Mouse (Mus musculus): Measurements from ENCODE around the gene Thoc7. TPM values are rescaled to one million over a fixed set of nuclear protein-coding genes. Genes with fewer than 3 reads are reported as not detected.
"Not testable (repeated sequence)": the region's sequence is repeated elsewhere in the genome, so short reads cannot be mapped to it uniquely, and the experiment has no call there.

Gene Thoc7
- total and polyA plus RNA-seq, 3 experiments = 21.1 to 228 (median 115) TPM

GRCm38 (mm10) chr14:13967607-13968006 lies 6.0 kb upstream of the Thoc7 start:
- ATAC-seq (ENCODE audit: extremely low read depth, insufficient number of reproducible peaks, low FRiP score, poor library complexity, severe bottlenecking) = no peak

GRCm38 (mm10) chr14:13963527-13963926 lies 1.9 kb upstream of the Thoc7 start:
- Histone ChIP-seq H3K9me3 (replicated peaks) (no peaks in the 10 kb centered on the region), H3K36me3 (replicated peaks) (peaks cover 7% of the 10 kb centered on the region), H3K27me3 (ENCODE audit: insufficient read depth, low read length) (no peaks in the 10 kb centered on the region), H3K4me1 (ENCODE audit: insufficient read depth, low read depth, low read length) (peaks cover 15% of the 10 kb centered on the region), H3K4me3 (ENCODE audit: low read depth, low read length) (no peak overlapping the region)
- ATAC-seq (ENCODE audit: extremely low read depth, insufficient number of reproducible peaks, low FRiP score, poor library complexity, severe bottlenecking) = no peak
- TF ChIP-seq TAL1 (conservative IDR thresholded peaks at IDR 0.05; ENCODE audit: low read depth, low read length) = no peak
- no peak for TF ChIP-seq GATA2 (IDR thresholded peaks at IDR 0.05; ENCODE audit: borderline replicate concordance, low read depth, low read length)
- no peak for TF ChIP-seq GATA1 (IDR thresholded peaks at IDR 0.05; ENCODE audit: borderline replicate concordance, low read length)
- no peak for TF ChIP-seq CTCF (IDR thresholded peaks at IDR 0.05; ENCODE audit: low read depth, low read length)
- TF ChIP-seq POLR2AphosphoS5 (IDR thresholded peaks at IDR 0.05; ENCODE audit: insufficient replicate concordance, low read depth, low read length) = no peak
- no peak for DNase-seq (ENCODE audit: low spot score)

More at GRCm38 (mm10) chr14:13967607-13968006, 6.0 kb upstream of the Thoc7 start:
- Histone ChIP-seq H3K4me3 (ENCODE audit: low read depth, low read length) (no peak overlapping the region), H3K36me3 (replicated peaks) (peaks cover 2% of the 10 kb centered on the region), H3K27me3 (ENCODE audit: insufficient read depth, low read length) (no peaks in the 10 kb centered on the region), H3K4me1 (ENCODE audit: insufficient read depth, low read depth, low read length) (peaks cover 8% of the 10 kb centered on the region), H3K9me3 (replicated peaks) (no peaks in the 10 kb centered on the region)
- no peak for DNase-seq (ENCODE audit: low spot score)
- TF ChIP-seq GATA1 (IDR thresholded peaks at IDR 0.05; ENCODE audit: borderline replicate concordance, low read length) = no peak
- TF ChIP-seq GATA2 (IDR thresholded peaks at IDR 0.05; ENCODE audit: borderline replicate concordance, low read depth, low read length) = no peak

GRCm38 (mm10) chr14:13962476-13962875 lies 824 bp upstream of the Thoc7 start:
- ATAC-seq (ENCODE audit: extremely low read depth, insufficient number of reproducible peaks, low FRiP score, poor library complexity, severe bottlenecking) (no peak), DNase-seq (ENCODE audit: low spot score) (no peak)
- no peak for TF ChIP-seq POLR2AphosphoS5 (IDR thresholded peaks at IDR 0.05; ENCODE audit: insufficient replicate concordance, low read depth, low read length)
- TF ChIP-seq GATA2 (IDR thresholded peaks at IDR 0.05; ENCODE audit: borderline replicate concordance, low read depth, low read length) = no peak
- TF ChIP-seq CTCF (IDR thresholded peaks at IDR 0.05; ENCODE audit: low read depth, low read length) = no peak

GRCm38 (mm10) chr14:13960482-13961325 lies 948 bp downstream of the Thoc7 start:
- Histone ChIP-seq H3K4me1 (ENCODE audit: insufficient read depth, low read depth, low read length) (peaks cover 25% of the 10 kb centered on the region), H3K4me3 (ENCODE audit: low read depth, low read length) (peak overlapping the region; percentile 86), H3K9me3 (replicated peaks) (no peaks in the 10 kb centered on the region), H3K36me3 (replicated peaks) (peaks cover 25% of the 10 kb centered on the region), H3K27me3 (ENCODE audit: insufficient read depth, low read length) (no peaks in the 10 kb centered on the region)
- no peak for TF ChIP-seq POLR2AphosphoS5 (IDR thresholded peaks at IDR 0.05; ENCODE audit: insufficient replicate concordance, low read depth, low read length)
- TF ChIP-seq TAL1 (conservative IDR thresholded peaks at IDR 0.05; ENCODE audit: low read depth, low read length) = no peak
- TF ChIP-seq GATA1 (IDR thresholded peaks at IDR 0.05; ENCODE audit: borderline replicate concordance, low read length) = no peak
- no peak for TF ChIP-seq CTCF (IDR thresholded peaks at IDR 0.05; ENCODE audit: low read depth, low read length)
- TF ChIP-seq GATA2 (IDR thresholded peaks at IDR 0.05; ENCODE audit: borderline replicate concordance, low read depth, low read length) = no peak
- peak; percentile 62 for DNase-seq (ENCODE audit: low spot score)
- ATAC-seq (ENCODE audit: extremely low read depth, insufficient number of reproducible peaks, low FRiP score, poor library complexity, severe bottlenecking) = peak; percentile 32

More at GRCm38 (mm10) chr14:13962476-13962875, 824 bp upstream of the Thoc7 start:
- Histone ChIP-seq H3K9me3 (replicated peaks) (no peaks in the 10 kb centered on the region), H3K36me3 (replicated peaks) (peaks cover 16% of the 10 kb centered on the region), H3K4me3 (ENCODE audit: low read depth, low read length) (no peak overlapping the region; the same call in 1 of the 2 replicates), H3K27me3 (ENCODE audit: insufficient read depth, low read length) (no peaks in the 10 kb centered on the region), H3K4me1 (ENCODE audit: insufficient read depth, low read depth, low read length) (peaks cover 22% of the 10 kb centered on the region)

GRCm38 (mm10) chr14:13960079-13960478 lies 1.6 kb downstream of the Thoc7 start:
- H3K4me1 ChIP-seq (ENCODE audit: insufficient read depth, low read depth, low read length) = peaks cover 25% of the 10 kb centered on the region
- TF ChIP-seq POLR2AphosphoS5 (IDR thresholded peaks at IDR 0.05; ENCODE audit: insufficient replicate concordance, low read depth, low read length) = no peak
- no peak for TF ChIP-seq CTCF (IDR thresholded peaks at IDR 0.05; ENCODE audit: low read depth, low read length)
- no peak for TF ChIP-seq TAL1 (conservative IDR thresholded peaks at IDR 0.05; ENCODE audit: low read depth, low read length)
- no peak for TF ChIP-seq GATA2 (IDR thresholded peaks at IDR 0.05; ENCODE audit: borderline replicate concordance, low read depth, low read length)
- TF ChIP-seq GATA1 (IDR thresholded peaks at IDR 0.05; ENCODE audit: borderline replicate concordance, low read length) = no peak
- H3K4me3 ChIP-seq (ENCODE audit: low read depth, low read length) = peak overlapping the region; percentile 86
- H3K27me3 ChIP-seq (ENCODE audit: insufficient read depth, low read length) = no peaks in the 10 kb centered on the region
- no peaks in the 10 kb centered on the region for H3K9me3 ChIP-seq (replicated peaks)
- ATAC-seq (ENCODE audit: extremely low read depth, insufficient number of reproducible peaks, low FRiP score, poor library complexity, severe bottlenecking) (peak; percentile 60; the same call in 1 of the 2 replicates), DNase-seq (ENCODE audit: low spot score) (peak; percentile 50)
- peaks cover 31% of the 10 kb centered on the region for H3K36me3 ChIP-seq (replicated peaks)

GRCm38 (mm10) chr14:13952151-13952550 lies 9.5 kb downstream of the Thoc7 start:
- not testable (repeated sequence) for H3K4me1 ChIP-seq (ENCODE audit: insufficient read depth, low read depth, low read length); DNase-seq (ENCODE audit: low spot score); ATAC-seq (ENCODE audit: extremely low read depth, insufficient number of reproducible peaks, low FRiP score, poor library complexity, severe bottlenecking); H3K4me3 ChIP-seq (ENCODE audit: low read depth, low read length); H3K9me3 ChIP-seq (replicated peaks); H3K27me3 ChIP-seq (ENCODE audit: insufficient read depth, low read length)
- H3K36me3 ChIP-seq (replicated peaks) = peaks cover 66% of the 10 kb centered on the region

All from G1E (cell line).